Mouse (Mus musculus): ENCODE measurements around the gene Grk4.
"Not testable (repeated sequence)": the region's sequence is repeated elsewhere in the genome, so short reads cannot be mapped to it uniquely, and the experiment has no call there.

Grk4 gene

DNA sequence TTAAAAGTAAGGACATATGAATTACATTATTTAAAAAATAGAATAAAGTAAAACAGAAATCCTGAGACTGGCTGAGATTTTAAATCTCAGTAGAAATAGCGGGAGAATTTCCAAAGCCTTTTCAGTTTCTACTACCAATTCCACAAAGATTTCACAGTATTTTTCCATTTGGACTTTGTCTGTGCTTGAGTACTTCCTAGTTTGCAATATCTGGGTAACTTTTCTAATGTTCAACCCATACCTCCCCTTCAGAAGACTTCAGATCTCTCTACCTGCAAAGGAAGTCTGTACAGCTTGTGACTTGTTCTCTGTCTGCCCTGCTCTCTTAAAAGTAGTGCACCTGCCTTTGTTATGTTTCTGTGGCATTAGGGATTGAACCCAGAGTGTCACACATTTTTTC, 48.3 kb downstream of the Grk4 start:
- no peak for DNase-seq (ENCODE audit: low read depth, low spot score)

DNA sequence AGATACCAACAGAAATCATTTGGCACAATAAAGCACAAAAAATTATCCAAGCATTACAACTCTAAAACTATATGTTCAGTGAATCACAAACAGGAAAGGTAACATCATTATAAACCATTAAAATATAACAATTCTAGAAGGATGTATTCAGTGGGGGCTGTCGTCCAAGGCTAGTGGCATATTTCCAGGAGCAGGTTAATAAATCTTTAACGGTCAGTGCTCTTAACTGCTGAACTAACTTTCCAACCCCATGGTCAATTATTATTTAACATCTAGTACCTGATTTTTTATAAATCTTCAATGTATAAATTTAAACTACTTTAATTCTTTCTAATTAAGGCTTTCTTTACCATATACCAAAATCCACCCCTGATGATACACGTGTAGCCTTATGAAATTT, 54.2 kb downstream of the Grk4 start:
- not testable (repeated sequence) for DNase-seq (ENCODE audit: low read depth, low spot score)

DNA sequence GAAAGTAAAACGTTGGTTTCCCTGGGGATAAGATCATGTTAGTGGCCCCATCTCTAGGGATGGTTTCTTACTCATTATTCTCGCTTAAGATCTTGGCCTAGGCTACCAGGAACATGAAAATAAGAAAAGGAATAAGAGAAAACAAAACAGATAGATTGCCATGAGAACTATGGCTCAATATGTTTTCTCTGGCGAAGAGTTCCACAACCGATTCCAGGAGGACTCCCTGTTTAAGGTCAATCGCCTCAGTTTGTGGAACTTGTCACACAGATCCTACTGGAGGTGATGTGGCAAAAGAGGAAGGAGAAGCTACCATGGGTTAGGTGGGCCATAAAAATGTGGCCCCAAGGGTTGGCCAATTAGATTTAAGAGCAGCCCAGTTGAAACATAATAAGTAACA, 54.6 kb downstream of the Grk4 start:
- no peak for DNase-seq (ENCODE audit: low read depth, low spot score)

DNA sequence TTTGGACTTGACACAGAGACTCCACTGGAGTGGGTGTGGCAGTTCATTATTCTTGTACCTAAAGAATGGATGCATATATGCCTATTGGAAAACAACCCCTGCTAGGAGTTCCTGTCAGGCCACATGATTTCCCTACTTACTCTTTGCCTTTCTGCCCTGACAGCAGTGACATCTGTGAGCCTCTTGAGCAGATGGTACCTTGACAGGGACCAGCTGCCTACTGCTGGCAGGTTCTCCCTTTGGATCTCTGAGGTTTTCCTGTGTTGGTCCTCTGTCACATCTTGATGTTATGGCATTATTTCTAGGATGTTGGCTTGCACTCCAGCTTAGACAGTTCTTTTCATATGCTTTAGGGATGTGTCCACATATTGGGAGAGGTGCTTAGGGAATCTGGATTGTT, 69.0 kb downstream of the Grk4 start:
- no peak for DNase-seq (ENCODE audit: low read depth, low spot score)

DNA sequence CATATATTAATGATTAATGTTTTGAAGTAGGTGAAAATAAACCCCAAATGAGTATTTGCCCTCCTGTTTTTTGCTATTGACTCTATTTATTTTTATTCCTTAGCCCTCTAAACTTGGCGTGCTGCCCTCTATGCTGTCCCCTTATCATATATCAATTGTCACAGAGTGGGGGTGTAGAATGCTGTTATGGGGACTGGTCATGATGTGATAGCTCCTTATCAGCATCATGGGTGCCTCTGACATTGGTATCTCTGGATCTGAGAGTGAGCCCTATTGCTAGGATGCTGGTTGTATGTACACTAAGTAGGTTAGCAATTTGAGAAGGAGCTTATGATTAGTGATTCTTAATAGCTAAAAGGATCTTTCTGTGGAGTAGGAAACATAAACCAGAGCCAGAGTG, 70.1 kb downstream of the Grk4 start:
- DNase-seq (ENCODE audit: low read depth, low spot score): no peak

DNA sequence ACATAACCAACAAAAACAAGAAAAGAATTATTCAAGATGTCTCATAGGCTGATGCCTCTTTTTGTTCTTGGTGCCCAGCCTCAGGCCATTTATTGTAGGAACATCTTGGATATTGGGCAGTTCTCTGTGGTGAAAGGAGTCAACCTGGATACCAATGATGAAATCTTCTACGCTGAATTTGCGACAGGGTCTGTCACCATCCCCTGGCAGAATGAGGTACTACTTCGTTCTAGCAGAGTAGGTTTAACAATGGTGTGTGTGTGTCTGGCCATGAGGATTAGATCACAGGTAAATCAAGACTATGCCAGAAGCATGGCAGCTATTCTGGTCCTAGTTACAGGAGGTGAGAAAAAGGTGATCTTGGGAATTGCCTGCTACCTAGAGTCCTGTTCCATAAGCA, 91.3 kb downstream of the Grk4 start:
- DNase-seq (ENCODE audit: low read depth, low spot score): no peak

DNA sequence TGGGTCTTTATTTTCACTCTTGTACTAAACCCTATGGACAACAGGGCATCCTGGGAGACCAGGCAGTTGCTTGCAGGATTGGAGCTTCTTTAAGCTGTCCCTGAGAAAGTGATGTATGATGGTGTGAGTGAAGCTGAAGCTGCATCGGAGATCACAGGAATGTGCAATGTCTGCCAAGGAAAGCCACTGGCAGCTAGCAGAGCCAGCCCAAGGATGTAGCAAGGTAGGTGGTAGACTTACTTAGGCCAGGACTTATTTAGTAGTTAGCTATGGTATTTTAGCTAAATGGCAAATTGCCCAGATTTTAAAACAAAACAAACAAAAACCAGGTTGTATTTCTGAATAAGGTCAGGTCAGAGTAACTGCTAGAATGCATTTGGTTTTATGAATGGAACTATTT, 98.6 kb downstream of the Grk4 start:
- DNase-seq (ENCODE audit: low read depth, low spot score): no peak

DNA sequence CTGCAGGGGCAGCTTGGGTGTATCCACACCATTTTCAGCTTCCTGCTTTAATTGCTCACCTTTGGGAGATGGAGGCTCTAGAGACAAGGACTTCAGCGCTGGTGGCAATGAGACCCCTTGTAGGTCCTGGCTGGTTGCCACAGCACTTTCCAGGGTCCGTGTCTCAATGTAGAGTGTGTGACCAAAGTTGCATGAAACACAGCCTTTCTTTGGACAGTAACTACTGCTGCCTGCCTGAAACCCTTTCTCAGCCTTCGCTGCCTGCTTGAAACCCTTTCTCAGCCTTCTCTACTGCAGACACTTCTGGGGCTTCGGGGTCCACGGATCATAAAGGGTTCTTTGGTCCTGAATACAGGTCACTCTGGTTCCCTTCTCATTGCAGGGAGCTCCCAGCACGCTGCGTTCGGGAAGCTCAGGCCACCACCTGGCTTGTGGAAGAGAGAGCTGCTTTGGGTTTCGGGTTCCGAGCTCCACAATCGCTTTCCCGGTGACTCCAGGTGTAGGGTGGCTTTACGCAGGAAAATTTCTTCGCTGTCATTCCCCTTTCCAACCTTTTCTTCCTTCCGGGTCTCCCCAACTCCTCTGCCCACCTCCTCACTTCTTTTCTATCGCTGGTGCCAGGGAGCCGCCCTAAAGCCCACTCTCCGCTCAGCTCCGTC, 100.8 kb downstream of the Grk4 start:
- DNase-seq (ENCODE audit: low read depth, low spot score): no peak

DNA sequence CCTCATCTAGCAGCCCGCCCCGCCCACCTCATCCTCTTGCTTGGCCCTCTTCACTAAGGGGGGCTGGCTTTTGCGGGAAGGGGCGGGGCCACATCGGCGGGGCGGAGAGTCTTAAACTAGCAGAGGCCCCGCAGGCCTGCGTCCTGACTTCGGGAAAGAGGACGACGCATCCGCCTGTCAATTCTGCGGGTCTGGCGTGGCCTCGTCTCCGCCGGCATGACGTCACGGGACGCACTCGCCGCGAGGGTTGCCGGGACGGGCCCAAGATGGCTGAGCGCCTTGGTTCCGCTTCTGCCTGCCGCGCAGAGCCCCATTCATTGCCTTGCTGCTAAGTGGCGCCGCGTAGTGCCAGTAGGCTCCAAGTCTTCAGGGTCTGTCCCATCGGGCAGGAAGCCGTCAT, 101.3 kb downstream of the Grk4 start, which contains the start of gene Htt:
TSS of gene Htt (plus strand) at position 232 of the 400 bp plus-strand sequence.
- DNase-seq (ENCODE audit: low read depth, low spot score): peak; percentile 93

DNA sequence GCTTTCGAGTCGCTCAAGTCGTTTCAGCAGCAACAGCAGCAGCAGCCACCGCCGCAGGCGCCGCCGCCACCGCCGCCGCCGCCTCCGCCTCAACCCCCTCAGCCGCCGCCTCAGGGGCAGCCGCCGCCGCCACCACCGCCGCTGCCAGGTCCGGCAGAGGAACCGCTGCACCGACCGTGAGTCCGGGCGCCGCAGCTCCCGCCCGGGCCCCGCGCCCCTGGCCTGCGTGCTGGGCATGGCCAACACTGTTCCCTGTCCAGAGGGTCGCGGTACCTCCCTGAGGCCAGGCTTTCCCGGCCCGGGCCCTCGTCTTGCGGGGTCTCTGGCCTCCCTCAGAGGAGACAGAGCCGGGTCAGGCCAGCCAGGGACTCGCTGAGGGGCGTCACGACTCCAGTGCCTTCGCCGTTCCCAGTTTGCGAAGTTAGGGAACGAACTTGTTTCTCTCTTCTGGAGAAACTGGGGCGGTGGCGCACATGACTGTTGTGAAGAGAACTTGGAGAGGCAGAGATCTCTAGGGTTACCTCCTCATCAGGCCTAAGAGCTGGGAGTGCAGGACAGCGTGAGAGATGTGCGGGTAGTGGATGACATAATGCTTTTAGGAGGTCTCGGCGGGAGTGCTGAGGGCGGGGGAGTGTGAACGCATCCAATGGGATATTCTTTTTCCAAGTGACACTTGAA, 101.9 kb downstream of the Grk4 start:
- no peak for DNase-seq (ENCODE audit: low read depth, low spot score)

DNA sequence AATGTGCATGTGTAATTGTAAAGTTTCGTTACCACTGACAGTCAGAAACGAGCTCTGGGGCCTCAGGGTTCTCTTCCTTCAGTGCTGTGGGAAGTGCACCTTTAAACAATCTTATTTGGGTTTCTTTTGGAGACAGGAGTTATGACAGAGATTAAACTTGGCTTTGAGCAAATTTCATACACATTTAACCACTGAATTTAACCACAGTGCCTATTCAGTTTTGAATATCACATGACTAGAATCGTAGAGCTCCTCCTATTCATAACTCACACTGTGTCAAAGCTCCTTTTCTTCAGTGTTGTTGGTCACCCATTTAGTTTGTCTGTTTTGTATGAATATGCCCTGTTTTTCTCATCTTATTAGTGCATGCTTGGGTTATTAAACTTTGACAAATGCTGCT, 111.6 kb downstream of the Grk4 start:
- DNase-seq (ENCODE audit: low read depth, low spot score): no peak

DNA sequence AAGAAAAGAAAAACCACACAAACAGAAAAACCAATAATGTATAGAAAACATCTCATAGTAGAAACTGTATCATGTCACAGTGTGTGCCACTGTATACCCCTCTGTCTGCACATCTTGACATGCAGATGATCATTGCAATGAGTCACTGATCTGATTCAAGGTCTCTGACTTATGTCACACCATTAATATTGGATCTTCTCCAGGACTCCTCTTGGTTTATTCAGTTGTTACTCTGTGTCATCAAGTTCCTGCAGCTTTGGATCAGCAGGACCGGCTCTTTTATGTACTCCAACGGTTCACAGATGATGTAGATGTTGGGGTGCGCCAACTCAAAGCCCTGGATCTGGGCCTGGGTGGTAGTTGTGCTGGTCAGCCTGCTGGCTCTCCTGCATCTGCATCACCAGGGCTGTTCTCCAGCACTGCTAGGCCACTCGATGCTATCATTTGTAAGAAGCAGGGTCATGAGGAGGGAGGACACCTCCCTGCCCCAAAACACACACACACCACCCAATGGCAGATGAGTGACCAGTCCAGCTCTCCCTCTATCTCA, 112.6 kb downstream of the Grk4 start:
- DNase-seq (ENCODE audit: low read depth, low spot score): no peak

DNA sequence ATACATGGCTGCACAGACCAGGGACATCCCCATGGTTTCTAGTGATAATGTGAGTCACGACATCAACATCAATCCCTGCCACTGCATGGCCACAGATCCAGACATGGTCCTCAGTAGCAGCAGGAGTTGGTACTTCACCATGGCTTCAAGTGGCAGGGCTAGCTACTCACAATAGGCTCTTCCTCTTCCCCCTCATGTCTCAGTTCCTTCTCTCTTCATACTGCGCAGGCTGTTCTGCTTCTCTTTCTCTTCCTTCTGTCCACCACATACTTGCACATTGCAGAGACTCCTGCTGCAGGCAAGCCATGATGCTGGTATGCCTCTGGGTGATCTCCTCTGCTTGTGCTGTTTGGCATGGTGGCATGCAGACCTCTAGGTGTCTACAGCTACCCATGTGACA, 113.2 kb downstream of the Grk4 start:
- DNase-seq (ENCODE audit: low read depth, low spot score): no peak

DNA sequence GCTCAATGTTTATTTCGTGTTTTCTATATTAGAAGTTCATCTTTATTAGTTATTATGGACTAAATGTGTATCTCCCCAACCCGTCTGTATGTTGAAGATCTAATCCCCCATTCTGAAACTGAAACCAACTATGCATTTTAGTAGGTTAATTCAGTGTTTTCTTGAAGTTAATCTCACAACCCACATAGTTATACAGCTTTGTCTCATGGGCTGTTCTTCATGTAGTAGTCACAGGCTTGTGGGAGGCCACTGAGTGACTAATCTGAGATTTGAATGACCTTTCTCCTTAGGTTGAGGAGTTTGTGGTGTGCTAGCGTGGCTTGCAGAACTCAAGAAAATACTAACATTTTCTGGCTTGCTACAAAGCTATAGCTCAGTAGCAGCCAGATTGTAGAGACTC, 124.8 kb downstream of the Grk4 start:
- DNase-seq (ENCODE audit: low read depth, low spot score): no peak

DNA sequence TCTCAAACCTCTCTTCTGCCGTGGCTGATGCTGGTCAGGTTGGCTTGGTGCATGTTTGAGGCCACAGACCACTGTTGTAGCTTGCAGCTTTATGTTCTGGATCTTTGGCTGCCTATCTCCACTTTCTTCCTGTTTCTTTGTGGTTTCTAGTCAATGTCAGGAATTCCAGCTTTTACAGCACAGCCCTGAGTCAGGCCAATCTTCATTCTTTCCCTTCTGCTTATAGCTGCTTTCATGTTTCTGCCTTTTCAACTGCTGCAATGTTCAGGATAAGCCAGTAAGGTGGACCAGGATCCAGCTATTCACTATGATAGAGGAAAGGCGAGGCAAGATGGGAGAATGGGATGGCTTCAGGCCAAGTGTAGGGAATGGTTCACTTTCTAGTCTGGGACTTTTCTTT, 131.0 kb downstream of the Grk4 start:
- DNase-seq (ENCODE audit: low read depth, low spot score): no peak

DNA sequence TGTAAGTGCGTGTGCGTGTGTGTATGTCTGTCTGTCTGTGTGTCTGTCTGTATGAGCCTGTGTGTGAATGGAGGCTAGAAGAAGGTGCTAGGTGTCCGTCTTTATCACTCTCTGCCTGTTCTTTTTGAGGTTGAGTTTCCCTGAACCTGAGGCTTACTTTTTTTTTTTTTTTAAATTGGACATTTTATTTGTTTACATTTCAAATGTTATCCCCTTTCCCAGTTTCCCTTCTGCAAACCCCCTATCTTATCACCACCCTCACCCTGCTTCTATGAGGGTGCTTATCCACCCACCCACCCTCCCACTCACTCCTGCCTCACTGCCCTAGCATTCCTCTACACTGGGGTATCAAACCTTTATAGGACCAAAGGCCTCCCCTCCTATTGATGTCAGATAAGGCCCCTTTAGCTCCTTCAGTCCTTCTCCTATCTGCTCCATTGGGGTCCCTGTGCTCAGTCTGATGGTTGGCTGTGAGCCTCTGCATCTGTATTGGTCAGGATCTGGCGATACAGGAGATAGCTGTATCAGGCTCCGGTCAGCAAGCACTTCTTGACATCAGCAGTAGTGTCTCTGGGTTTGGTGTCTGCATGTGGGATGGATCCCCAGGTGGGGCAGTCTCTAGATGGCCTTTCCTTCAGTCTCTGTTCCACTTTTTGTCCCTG, 140.2 kb downstream of the Grk4 start:
- DNase-seq (ENCODE audit: low read depth, low spot score): no peak
